Mouse (Mus musculus): Measurements from ENCODE around the gene Cst3. TPM values are rescaled to one million over a fixed set of nuclear protein-coding genes. Genes with fewer than 3 reads are reported as not detected.

The Cst3 gene
- polyA plus RNA-seq, 1 experiment from 2014 or later, result 272 TPM

- H3K27me3 ChIP-seq (ENCODE audit: control insufficient read depth, insufficient read depth, low read length), result no peaks in the 10 kb centered on the region
- no peaks in the 10 kb centered on the region for H3K4me1 ChIP-seq (ENCODE audit: control insufficient read depth, insufficient read depth, low read length)
- H3K4me2 ChIP-seq (ENCODE audit: low read depth, severe bottlenecking), result no peak overlapping the region
- no peak overlapping the region for H3K4me3 ChIP-seq (ENCODE audit: low read depth, low read length)
- no peak overlapping the region for H3K9ac ChIP-seq (ENCODE audit: low read length)
- DNase-seq (ENCODE audit: low spot score) (no peak), ATAC-seq (ENCODE audit: insufficient number of reproducible peaks, low FRiP score, low TSS enrichment, low read depth) (no peak)
- H3K36me3 ChIP-seq (ENCODE audit: control insufficient read depth, insufficient read depth, low read length), result no peaks in the 10 kb centered on the region
- H3K9me3 ChIP-seq (ENCODE audit: control insufficient read depth, low read length), result no peaks in the 10 kb centered on the region
- H3K27ac ChIP-seq (replicated peaks; ENCODE audit: low read depth, low read length), result no peak overlapping the region
Measured at GRCm38 (mm10) chr2:148884738-148885137, 9.2 kb upstream of the Cst3 start.

- Histone ChIP-seq H3K27me3 (ENCODE audit: control insufficient read depth, insufficient read depth, low read length) (no peaks in the 10 kb centered on the region), H3K9me3 (ENCODE audit: control insufficient read depth, low read length) (no peaks in the 10 kb centered on the region), H3K4me1 (ENCODE audit: control insufficient read depth, insufficient read depth, low read length) (peaks cover 1% of the 10 kb centered on the region), H3K4me3 (ENCODE audit: low read depth, low read length) (no peak overlapping the region), H3K27ac (replicated peaks; ENCODE audit: low read depth, low read length) (no peak overlapping the region), H3K9ac (ENCODE audit: low read length) (no peak overlapping the region), H3K4me2 (ENCODE audit: low read depth, severe bottlenecking) (no peak overlapping the region), H3K36me3 (ENCODE audit: control insufficient read depth, insufficient read depth, low read length) (no peaks in the 10 kb centered on the region)
- DNase-seq (ENCODE audit: low spot score) (no peak), ATAC-seq (ENCODE audit: insufficient number of reproducible peaks, low FRiP score, low TSS enrichment, low read depth) (no peak)
- WGBS, result 33% methylated on average over 1 of the region's 1 CpGs
Measured at GRCm38 (mm10) chr2:148879199-148879598, 3.7 kb upstream of the Cst3 start.

DNA sequence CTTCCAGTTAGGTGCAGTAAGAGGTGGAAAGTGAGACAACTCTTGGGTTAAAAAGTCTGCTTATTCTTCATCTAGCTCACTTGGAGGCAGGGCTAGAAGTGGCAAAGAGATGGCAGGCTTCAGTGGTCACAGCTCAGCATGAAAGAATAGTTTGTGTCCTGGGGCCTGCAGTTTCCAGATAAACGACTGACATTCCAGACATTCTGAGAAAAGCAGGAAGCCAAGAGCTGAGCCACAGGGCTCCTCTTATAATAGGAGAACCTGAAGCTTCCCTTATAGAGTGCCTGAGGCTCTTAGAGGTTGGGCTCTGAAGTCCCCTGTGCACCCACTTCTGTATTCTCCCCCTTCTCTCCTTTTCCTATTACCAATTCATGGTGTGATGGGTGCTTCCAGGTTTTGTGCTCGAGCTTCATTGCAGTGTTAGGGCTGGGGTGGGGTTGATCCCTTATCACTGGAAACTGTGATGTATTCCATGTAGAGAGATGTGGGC is 3.2 kb upstream of the Cst3 start:
- Histone ChIP-seq H3K36me3 (ENCODE audit: control insufficient read depth, insufficient read depth, low read length) (no peaks in the 10 kb centered on the region), H3K27ac (replicated peaks; ENCODE audit: low read depth, low read length) (no peak overlapping the region), H3K9ac (ENCODE audit: low read length) (no peak overlapping the region), H3K4me3 (ENCODE audit: low read depth, low read length) (no peak overlapping the region), H3K27me3 (ENCODE audit: control insufficient read depth, insufficient read depth, low read length) (no peaks in the 10 kb centered on the region), H3K4me2 (ENCODE audit: low read depth, severe bottlenecking) (no peak overlapping the region), H3K9me3 (ENCODE audit: control insufficient read depth, low read length) (no peaks in the 10 kb centered on the region), H3K4me1 (ENCODE audit: control insufficient read depth, insufficient read depth, low read length) (peaks cover 6% of the 10 kb centered on the region)
- DNase-seq (ENCODE audit: low spot score) (no peak), ATAC-seq (ENCODE audit: insufficient number of reproducible peaks, low FRiP score, low TSS enrichment, low read depth) (no peak)
- WGBS, result 10% methylated on average over 2 of the region's 2 CpGs

DNA sequence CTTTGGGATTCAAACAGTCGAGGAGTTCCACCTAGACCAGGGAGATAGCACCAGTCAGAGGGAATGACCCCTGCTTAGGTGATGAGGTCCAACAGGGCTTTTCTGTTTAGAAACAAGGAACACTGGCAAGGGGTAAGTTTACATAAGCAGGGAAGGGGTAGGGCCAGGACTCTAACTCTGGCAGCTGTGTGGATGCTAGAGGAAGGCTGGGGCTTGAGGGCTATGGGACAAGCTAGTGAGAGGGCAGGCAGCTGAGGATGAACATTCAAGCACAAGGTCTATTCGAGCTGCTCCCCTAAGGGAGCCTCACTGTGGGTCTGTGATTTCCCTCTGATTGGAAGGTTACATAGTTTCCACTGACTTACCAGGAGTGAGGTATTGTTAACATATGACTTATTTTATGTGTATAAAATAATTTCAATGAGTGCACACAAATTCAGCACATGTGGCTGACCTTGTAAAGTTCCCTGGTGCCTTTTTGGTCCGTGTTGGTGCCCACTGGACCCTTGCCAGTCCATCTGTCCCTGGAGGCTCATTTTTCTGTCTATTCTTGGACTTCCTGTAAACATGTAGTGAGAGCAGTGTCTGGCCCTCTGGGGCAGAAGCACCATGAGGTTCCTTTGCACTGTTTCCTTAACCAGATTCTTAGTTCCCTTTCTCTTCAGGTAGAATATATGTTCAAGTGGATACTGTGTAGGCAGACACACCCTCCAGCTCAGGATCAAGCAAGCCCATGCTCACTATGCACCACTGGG is 1.7 kb upstream of the Cst3 start:
- no peak overlapping the region for H3K9ac ChIP-seq (ENCODE audit: low read length)
- WGBS, result 48% methylated on average over 3 of the region's 3 CpGs
- H3K27me3 ChIP-seq (ENCODE audit: control insufficient read depth, insufficient read depth, low read length), result no peaks in the 10 kb centered on the region
- H3K4me3 ChIP-seq (ENCODE audit: low read depth, low read length), result no peak overlapping the region
- no peak overlapping the region for H3K27ac ChIP-seq (replicated peaks; ENCODE audit: low read depth, low read length)
- no peak for ATAC-seq (ENCODE audit: insufficient number of reproducible peaks, low FRiP score, low TSS enrichment, low read depth)
- no peaks in the 10 kb centered on the region for H3K9me3 ChIP-seq (ENCODE audit: control insufficient read depth, low read length)
- H3K4me2 ChIP-seq (ENCODE audit: low read depth, severe bottlenecking), result no peak overlapping the region
- DNase-seq (ENCODE audit: low spot score), result no peak
- no peaks in the 10 kb centered on the region for H3K36me3 ChIP-seq (ENCODE audit: control insufficient read depth, insufficient read depth, low read length)
- H3K4me1 ChIP-seq (ENCODE audit: control insufficient read depth, insufficient read depth, low read length), result peaks cover 10% of the 10 kb centered on the region

DNA sequence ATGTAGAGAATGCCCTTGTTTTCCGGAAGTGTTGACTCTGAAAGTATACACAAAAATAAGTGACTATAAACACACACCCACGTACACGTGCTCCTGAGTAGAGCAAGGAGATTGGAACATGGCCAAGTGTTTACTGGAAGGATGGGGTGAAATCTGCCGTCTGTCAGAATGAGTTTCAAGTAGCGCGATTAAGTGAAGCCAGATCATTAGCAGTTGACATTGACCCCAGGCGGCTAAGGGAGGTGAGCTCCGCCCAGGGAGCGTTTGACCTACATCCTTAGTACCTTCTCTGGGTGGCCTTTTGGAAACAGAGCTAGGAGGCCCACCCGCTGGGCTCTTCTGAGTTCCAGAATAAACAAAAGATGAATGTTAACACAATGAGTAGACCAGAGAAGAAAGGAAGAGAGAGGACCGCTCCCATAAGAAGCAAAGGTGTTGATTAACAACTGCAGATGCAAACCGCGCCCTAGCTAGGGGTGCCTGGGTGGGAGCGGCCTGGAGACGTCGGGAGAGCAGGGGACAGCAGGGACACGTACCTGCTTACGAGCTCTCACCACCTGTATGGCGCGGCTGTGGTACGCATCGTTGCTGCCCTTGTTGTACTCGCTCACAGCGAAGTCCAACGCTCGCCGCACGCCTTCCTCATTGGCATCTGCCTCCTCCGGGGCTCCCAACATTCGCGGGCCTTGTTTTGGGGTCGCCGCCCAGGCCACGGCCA is 716 bp downstream of the Cst3 start:
- Histone ChIP-seq H3K4me1 (ENCODE audit: control insufficient read depth, insufficient read depth, low read length) (peaks cover 10% of the 10 kb centered on the region), H3K36me3 (ENCODE audit: control insufficient read depth, insufficient read depth, low read length) (no peaks in the 10 kb centered on the region; the same call in 1 of the 2 replicates), H3K27me3 (ENCODE audit: control insufficient read depth, insufficient read depth, low read length) (no peaks in the 10 kb centered on the region), H3K9ac (ENCODE audit: low read length) (peak overlapping the region; percentile 85), H3K4me3 (ENCODE audit: low read depth, low read length) (peak overlapping the region; percentile 91), H3K4me2 (ENCODE audit: low read depth, severe bottlenecking) (peak overlapping the region; percentile 78), H3K9me3 (ENCODE audit: control insufficient read depth, low read length) (no peaks in the 10 kb centered on the region), H3K27ac (replicated peaks; ENCODE audit: low read depth, low read length) (peak overlapping the region; percentile 85)
- WGBS, result under 1% methylated on average over 34 of the region's 34 CpGs
- ATAC-seq (ENCODE audit: insufficient number of reproducible peaks, low FRiP score, low TSS enrichment, low read depth) (peak; percentile 42; the same call in 1 of the 2 replicates), DNase-seq (ENCODE audit: low spot score) (peak; percentile 40)

- H3K4me1 ChIP-seq (ENCODE audit: control insufficient read depth, insufficient read depth, low read length), result peaks cover 10% of the 10 kb centered on the region
Measured at GRCm38 (mm10) chr2:148874224-148874616, 1.3 kb downstream of the Cst3 start.

DNA sequence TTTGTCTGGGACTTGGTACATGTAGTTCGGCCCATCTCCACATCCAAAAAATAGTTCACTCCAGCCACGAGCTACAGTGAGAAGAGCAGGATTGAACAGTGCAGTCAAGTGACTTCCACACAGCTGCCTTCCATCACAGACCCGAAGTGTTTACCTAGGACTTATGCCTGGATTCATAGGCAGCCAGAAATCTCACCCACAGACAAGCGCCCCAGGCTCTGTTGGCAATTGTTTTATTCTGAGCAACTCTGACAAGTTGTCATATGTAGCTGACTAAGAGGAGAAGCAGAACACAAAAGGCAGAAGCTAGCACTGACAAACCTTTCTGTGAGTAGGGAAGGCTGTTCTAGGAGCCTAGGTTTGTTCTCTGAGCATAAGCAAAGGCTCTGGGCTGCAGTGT is 2.6 kb downstream of the Cst3 start:
- DNase-seq (ENCODE audit: low spot score), result no peak
- 86% methylated on average over 4 of the region's 4 CpGs for whole genome bisulfite sequencing
- Histone ChIP-seq H3K36me3 (ENCODE audit: control insufficient read depth, insufficient read depth, low read length) (no peaks in the 10 kb centered on the region; the same call in 1 of the 2 replicates), H3K4me3 (ENCODE audit: low read depth, low read length) (no peak overlapping the region), H3K27ac (replicated peaks; ENCODE audit: low read depth, low read length) (no peak overlapping the region), H3K27me3 (ENCODE audit: control insufficient read depth, insufficient read depth, low read length) (no peaks in the 10 kb centered on the region), H3K4me2 (ENCODE audit: low read depth, severe bottlenecking) (no peak overlapping the region; the same call in 1 of the 2 replicates), H3K9me3 (ENCODE audit: control insufficient read depth, low read length) (no peaks in the 10 kb centered on the region), H3K9ac (ENCODE audit: low read length) (no peak overlapping the region; the same call in 1 of the 2 replicates), H3K4me1 (ENCODE audit: control insufficient read depth, insufficient read depth, low read length) (peaks cover 10% of the 10 kb centered on the region)
- no peak for ATAC-seq (ENCODE audit: insufficient number of reproducible peaks, low FRiP score, low TSS enrichment, low read depth)

More at GRCm38 (mm10) chr2:148874224-148874616, 1.3 kb downstream of the Cst3 start:
- ATAC-seq (ENCODE audit: insufficient number of reproducible peaks, low FRiP score, low TSS enrichment, low read depth) (no peak), DNase-seq (ENCODE audit: low spot score) (no peak)
- Histone ChIP-seq H3K4me2 (ENCODE audit: low read depth, severe bottlenecking) (peak overlapping the region; percentile 78), H3K4me3 (ENCODE audit: low read depth, low read length) (peak overlapping the region; percentile 91), H3K36me3 (ENCODE audit: control insufficient read depth, insufficient read depth, low read length) (no peaks in the 10 kb centered on the region; the same call in 1 of the 2 replicates), H3K9ac (ENCODE audit: low read length) (peak overlapping the region; percentile 22; the same call in 1 of the 2 replicates), H3K27ac (replicated peaks; ENCODE audit: low read depth, low read length) (no peak overlapping the region), H3K27me3 (ENCODE audit: control insufficient read depth, insufficient read depth, low read length) (no peaks in the 10 kb centered on the region), H3K9me3 (ENCODE audit: control insufficient read depth, low read length) (no peaks in the 10 kb centered on the region)
- WGBS, result 61% methylated on average over 3 of the region's 3 CpGs

DNA sequence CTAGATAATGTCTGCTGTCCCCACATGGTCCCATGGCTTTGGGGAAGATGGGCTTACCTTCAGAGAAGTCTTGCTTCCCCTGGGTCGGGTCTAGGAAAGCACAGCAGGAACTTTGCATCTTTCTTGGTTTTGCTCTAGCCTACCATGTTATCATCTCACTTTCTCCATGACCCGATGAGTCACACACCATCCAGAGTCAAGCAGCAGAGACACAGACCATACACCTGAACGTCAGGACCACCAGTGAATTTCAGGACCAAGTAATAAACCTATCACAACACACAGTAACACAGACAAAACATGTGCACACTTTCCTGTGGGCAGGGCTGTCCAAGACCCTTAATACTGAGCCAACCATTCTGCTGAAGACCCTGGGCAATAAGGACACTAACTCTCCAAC is 5.0 kb downstream of the Cst3 start:
- H3K27ac ChIP-seq (replicated peaks; ENCODE audit: low read depth, low read length), result no peak overlapping the region
- WGBS, result 92% methylated on average over 3 of the region's 3 CpGs
- no peak overlapping the region for H3K9ac ChIP-seq (ENCODE audit: low read length)
- no peaks in the 10 kb centered on the region; the same call in 1 of the 2 replicates for H3K36me3 ChIP-seq (ENCODE audit: control insufficient read depth, insufficient read depth, low read length)
- DNase-seq (ENCODE audit: low spot score) (no peak), ATAC-seq (ENCODE audit: insufficient number of reproducible peaks, low FRiP score, low TSS enrichment, low read depth) (no peak)
- H3K27me3 ChIP-seq (ENCODE audit: control insufficient read depth, insufficient read depth, low read length), result no peaks in the 10 kb centered on the region
- H3K4me3 ChIP-seq (ENCODE audit: low read depth, low read length), result no peak overlapping the region
- H3K4me1 ChIP-seq (ENCODE audit: control insufficient read depth, insufficient read depth, low read length), result peaks cover 10% of the 10 kb centered on the region
- no peaks in the 10 kb centered on the region for H3K9me3 ChIP-seq (ENCODE audit: control insufficient read depth, low read length)
- no peak overlapping the region for H3K4me2 ChIP-seq (ENCODE audit: low read depth, severe bottlenecking)
